Mouse (Mus musculus) liver, embryonic 15.5 days (tissue): ENCODE results near the gene Zdbf2. TPM values are rescaled to one million over a fixed set of nuclear protein-coding genes. Genes with fewer than 3 reads are reported as not detected.

Experiments used
- ATAC-seq: fragments of 200-750 bp; cut with Nextera tagmentation; 2 replicates; pipeline ENCODE4 v1.8.0; 2017; ENCODE audit warnings: moderate number of reproducible peaks, mild to moderate bottlenecking, moderate library complexity; ENCODE audit not compliant: insufficient read depth
- H3K27ac ChIP-seq: fragments of 300-500 bp; sonication (generic); replicated peaks from 2 replicates; pipeline ENCODE4 v1.5.1; 2015; ENCODE audit warnings: mild to moderate bottlenecking, inconsistent platforms
- H3K27me3 ChIP-seq: fragments of 300-500 bp; sonication (generic); 2 replicates; pipeline ENCODE4 v1.6.1; 2015; ENCODE audit warnings: mild to moderate bottlenecking, inconsistent platforms
- H3K36me3 ChIP-seq: fragments of 300-500 bp; sonication (generic); replicated peaks from 2 replicates; pipeline ENCODE4 v1.6.1; 2015; ENCODE audit warnings: moderate library complexity, mild to moderate bottlenecking, inconsistent platforms
- H3K4me1 ChIP-seq: fragments of 300-500 bp; sonication (generic); replicated peaks from 2 replicates; pipeline ENCODE4 v1.6.1; 2015; ENCODE audit warnings: inconsistent platforms
- H3K4me2 ChIP-seq: fragments of 300-500 bp; sonication (generic); 2 replicates; pipeline ENCODE4 v1.6.1; 2015; ENCODE audit warnings: moderate library complexity, mild to moderate bottlenecking, inconsistent platforms
- H3K4me3 ChIP-seq: fragments of 300-500 bp; sonication (generic); replicated peaks from 2 replicates; pipeline ENCODE4 v1.5.1; 2015; ENCODE audit warnings: mild to moderate bottlenecking, inconsistent platforms
- H3K9ac ChIP-seq: fragments of 300-500 bp; sonication (generic); 2 replicates; pipeline ENCODE4 v1.6.1; 2015; ENCODE audit warnings: moderate library complexity, mild to moderate bottlenecking, inconsistent platforms
- H3K9me3 ChIP-seq: fragments of 300-500 bp; sonication (generic); replicated peaks from 2 replicates; pipeline ENCODE4 v1.6.1; 2016; ENCODE audit warnings: inconsistent platforms
- WGBS: fragments of 180-500 bp; shearing (Covaris S2); methylation state at CpG from one replicate; pipeline ENCODE4 v1.1.7; 2015; ENCODE audit warnings: mixed read lengths; ENCODE audit not compliant: insufficient replicate concordance; 5-methylcytosine and 5-hydroxymethylcytosine counted together
- polyA plus RNA-seq: library from polyadenylated mRNA; unstranded; fragments of >200 nt; fragmentation: Nextera tagmentation; extraction: Ambion mirVana; gene quantifications from 2 replicates; pipeline ENCODE4 v1.2.1, GENCODE M21; 2015

Gene Zdbf2
- polyA plus RNA-seq, result 0.64 and 1.0 TPM in 2 replicates

GRCm38 (mm10) chr1:63272741-63273338 is at the start of gene Zdbf2:
Zdbf2 (plus strand) TSS chr1:63273265.
- peak within 1 kb of the TSS; percentile 61 for H3K4me2 ChIP-seq
- H3K4me3 ChIP-seq, result peak within 1 kb of the TSS; percentile 45
- H3K27ac ChIP-seq, result no peak within 1 kb of the TSS
- under 1% methylated on average over 49 of the region's 49 CpGs for WGBS
- no peaks in the 10 kb centered on the region for H3K9me3 ChIP-seq
- no peaks in the 10 kb centered on the region for H3K36me3 ChIP-seq
- no peak within 1 kb of the TSS for H3K9ac ChIP-seq
- ATAC-seq, result no peak; the same call in 1 of the 2 replicates
- no peaks in the 10 kb centered on the region; the same call in 1 of the 2 replicates for H3K4me1 ChIP-seq
- H3K27me3 ChIP-seq, result peaks cover 91% of the 10 kb centered on the region

- no peaks in the 10 kb centered on the region for H3K9me3 ChIP-seq
- 23% methylated on average over 4 of the region's 4 CpGs for WGBS
- H3K27ac ChIP-seq, result no peak overlapping the region
- no peak overlapping the region for H3K9ac ChIP-seq
- H3K4me2 ChIP-seq, result no peak overlapping the region
- H3K4me3 ChIP-seq, result no peak overlapping the region
- H3K36me3 ChIP-seq, result no peaks in the 10 kb centered on the region
- no peaks in the 10 kb centered on the region for H3K4me1 ChIP-seq
- no peaks in the 10 kb centered on the region for H3K27me3 ChIP-seq
- ATAC-seq, result peak; percentile 49; the same call in 1 of the 2 replicates
Measured at GRCm38 (mm10) chr1:63225009-63225408, 48.1 kb upstream of the Zdbf2 start.

GRCm38 (mm10) chr1:63225890-63226289 is 47.2 kb upstream of the Zdbf2 start:
- no peak overlapping the region for H3K9ac ChIP-seq
- H3K4me3 ChIP-seq, result no peak overlapping the region
- H3K36me3 ChIP-seq, result no peaks in the 10 kb centered on the region
- H3K4me1 ChIP-seq, result no peaks in the 10 kb centered on the region
- H3K27ac ChIP-seq, result no peak overlapping the region
- no peaks in the 10 kb centered on the region for H3K9me3 ChIP-seq
- no peak for ATAC-seq
- H3K4me2 ChIP-seq, result no peak overlapping the region
- no peaks in the 10 kb centered on the region for H3K27me3 ChIP-seq
- 26% methylated on average over 7 of the region's 7 CpGs for WGBS

GRCm38 (mm10) chr1:63227241-63227640 is 45.8 kb upstream of the Zdbf2 start:
- 59% methylated on average over 5 of the region's 5 CpGs for WGBS
- ATAC-seq, result no peak
- Histone ChIP-seq H3K9ac (no peak overlapping the region), H3K27ac (no peak overlapping the region), H3K4me2 (no peak overlapping the region), H3K36me3 (no peaks in the 10 kb centered on the region), H3K9me3 (no peaks in the 10 kb centered on the region), H3K4me1 (no peaks in the 10 kb centered on the region), H3K4me3 (no peak overlapping the region), H3K27me3 (no peaks in the 10 kb centered on the region)

GRCm38 (mm10) chr1:63237371-63237770 is 35.7 kb upstream of the Zdbf2 start:
- no peak overlapping the region for H3K4me3 ChIP-seq
- H3K4me2 ChIP-seq, result no peak overlapping the region
- no peak for ATAC-seq
- no peaks in the 10 kb centered on the region for H3K27me3 ChIP-seq
- WGBS, result 30% methylated on average over 5 of the region's 5 CpGs
- no peaks in the 10 kb centered on the region for H3K36me3 ChIP-seq
- no peak overlapping the region for H3K9ac ChIP-seq
- no peaks in the 10 kb centered on the region for H3K4me1 ChIP-seq
- no peak overlapping the region for H3K27ac ChIP-seq
- H3K9me3 ChIP-seq, result no peaks in the 10 kb centered on the region

- H3K9ac ChIP-seq, result no peak overlapping the region
- ATAC-seq, result no peak
- no peak overlapping the region for H3K4me3 ChIP-seq
- no peaks in the 10 kb centered on the region for H3K9me3 ChIP-seq
- H3K27ac ChIP-seq, result no peak overlapping the region
- peaks cover 8% of the 10 kb centered on the region for H3K27me3 ChIP-seq
- WGBS, result 46% methylated on average over 4 of the region's 4 CpGs
- no peaks in the 10 kb centered on the region for H3K36me3 ChIP-seq
- H3K4me1 ChIP-seq, result no peaks in the 10 kb centered on the region
- H3K4me2 ChIP-seq, result no peak overlapping the region
Measured at GRCm38 (mm10) chr1:63239305-63239704, 33.8 kb upstream of the Zdbf2 start.

- 68% methylated on average over 8 of the region's 8 CpGs for WGBS
Measured at GRCm38 (mm10) chr1:63239751-63240150, 33.3 kb upstream of the Zdbf2 start.

GRCm38 (mm10) chr1:63243854-63244253 is 29.2 kb upstream of the Zdbf2 start:
- Histone ChIP-seq H3K4me2 (no peak overlapping the region), H3K27me3 (peaks cover 52% of the 10 kb centered on the region), H3K9ac (no peak overlapping the region), H3K4me3 (no peak overlapping the region), H3K9me3 (no peaks in the 10 kb centered on the region), H3K27ac (no peak overlapping the region), H3K36me3 (no peaks in the 10 kb centered on the region), H3K4me1 (no peaks in the 10 kb centered on the region)
- ATAC-seq, result no peak
- 36% methylated on average over 4 of the region's 4 CpGs for WGBS

More at GRCm38 (mm10) chr1:63239751-63240150, 33.3 kb upstream of the Zdbf2 start:
- Histone ChIP-seq H3K9me3 (no peaks in the 10 kb centered on the region), H3K4me1 (no peaks in the 10 kb centered on the region), H3K27ac (no peak overlapping the region), H3K27me3 (peaks cover 11% of the 10 kb centered on the region), H3K36me3 (no peaks in the 10 kb centered on the region), H3K4me2 (no peak overlapping the region), H3K4me3 (no peak overlapping the region), H3K9ac (no peak overlapping the region)
- no peak for ATAC-seq

GRCm38 (mm10) chr1:63246862-63247521 is 26.1 kb upstream of the Zdbf2 start:
- Histone ChIP-seq H3K4me2 (no peak overlapping the region), H3K36me3 (no peaks in the 10 kb centered on the region), H3K4me1 (no peaks in the 10 kb centered on the region), H3K4me3 (no peak overlapping the region), H3K9me3 (no peaks in the 10 kb centered on the region), H3K27ac (no peak overlapping the region), H3K9ac (no peak overlapping the region), H3K27me3 (peaks cover 84% of the 10 kb centered on the region)
- 2% methylated on average over 16 of the region's 16 CpGs for WGBS
- no peak for ATAC-seq

DNA sequence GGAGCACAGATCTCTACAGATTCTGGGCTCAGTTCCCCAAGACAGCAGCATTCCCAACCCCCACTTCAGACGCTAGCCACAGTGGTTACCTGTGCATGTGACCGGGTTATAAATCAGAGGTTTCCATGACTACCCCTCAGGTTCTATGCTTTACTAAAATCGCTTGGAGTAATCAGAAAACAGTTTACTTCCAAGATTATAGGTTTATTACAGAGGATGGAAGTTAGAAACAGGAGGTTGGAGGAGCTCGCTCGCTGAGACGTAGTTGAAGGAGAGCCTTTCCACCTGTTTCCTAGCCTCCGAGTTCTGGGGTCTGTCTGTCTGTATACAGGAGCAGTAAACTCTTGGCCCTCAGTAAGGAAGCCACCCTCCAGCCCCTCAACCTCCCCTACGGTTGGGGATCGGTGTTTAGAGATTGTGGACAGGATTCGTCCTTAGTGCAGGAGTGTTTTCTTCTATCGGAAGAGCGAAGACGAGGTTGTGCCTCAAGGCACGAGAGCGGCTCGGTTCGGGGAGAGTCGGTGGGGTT is 25.2 kb upstream of the Zdbf2 start:
- H3K4me1 ChIP-seq, result no peaks in the 10 kb centered on the region
- H3K36me3 ChIP-seq, result no peaks in the 10 kb centered on the region
- no peaks in the 10 kb centered on the region for H3K9me3 ChIP-seq
- peaks cover 93% of the 10 kb centered on the region for H3K27me3 ChIP-seq
- WGBS, result under 1% methylated on average over 18 of the region's 18 CpGs
- H3K27ac ChIP-seq, result no peak overlapping the region
- no peak for ATAC-seq
- H3K4me3 ChIP-seq, result no peak overlapping the region
- no peak overlapping the region for H3K4me2 ChIP-seq
- H3K9ac ChIP-seq, result no peak overlapping the region

DNA sequence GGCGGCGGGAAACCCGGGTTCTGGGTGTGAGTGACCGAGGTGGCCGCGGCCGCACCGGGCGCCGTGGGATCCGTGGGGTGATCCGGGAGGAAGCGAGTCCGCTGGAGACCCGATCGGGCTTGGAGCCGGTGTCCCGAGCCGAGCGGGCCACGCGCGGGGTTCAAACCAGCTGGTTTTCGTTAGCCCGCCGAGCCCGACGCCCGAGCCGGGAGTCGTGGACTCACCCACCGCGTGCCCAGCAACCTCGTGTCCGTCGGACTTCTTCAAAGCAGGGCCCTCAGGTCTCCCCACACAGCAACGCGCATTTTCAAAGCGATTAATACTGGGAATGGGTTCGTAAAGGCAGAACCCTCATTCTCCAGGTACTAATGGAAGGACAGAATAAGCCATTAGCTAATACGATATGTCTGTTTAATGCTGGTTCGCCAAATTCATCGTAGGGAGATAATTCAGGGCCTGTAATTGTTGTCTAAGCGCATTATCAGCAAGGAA is 24.7 kb upstream of the Zdbf2 start:
- WGBS, result 4% methylated on average over 44 of the region's 44 CpGs
- Histone ChIP-seq H3K4me3 (no peak overlapping the region), H3K4me2 (no peak overlapping the region)

More for the DNA sequence above, 24.7 kb upstream of the Zdbf2 start:
- Histone ChIP-seq H3K4me1 (no peaks in the 10 kb centered on the region), H3K36me3 (no peaks in the 10 kb centered on the region), H3K27ac (no peak overlapping the region), H3K9me3 (no peaks in the 10 kb centered on the region), H3K9ac (no peak overlapping the region), H3K27me3 (peaks cover 98% of the 10 kb centered on the region)
- ATAC-seq, result no peak
